Mouse (Mus musculus) lung, adult 2 months (tissue): ENCODE data around the gene Dyrk3.

Source experiments
- CTCF ChIP-seq: fragments of 200-500 bp; IDR thresholded peaks from 2 replicates; pipeline ENCODE4 v1.5.1; 2011; ENCODE audit warnings: mild to moderate bottlenecking, low read length, control low read depth; ENCODE audit not compliant: insufficient read depth
- POLR2A ChIP-seq: fragments of 200-500 bp; IDR thresholded peaks from 2 replicates; pipeline ENCODE4 v1.6.1; 2011; ENCODE audit warnings: low read depth, mild to moderate bottlenecking, control low read depth, low read length, borderline replicate concordance; ENCODE audit errors: extremely low read depth

DNA sequence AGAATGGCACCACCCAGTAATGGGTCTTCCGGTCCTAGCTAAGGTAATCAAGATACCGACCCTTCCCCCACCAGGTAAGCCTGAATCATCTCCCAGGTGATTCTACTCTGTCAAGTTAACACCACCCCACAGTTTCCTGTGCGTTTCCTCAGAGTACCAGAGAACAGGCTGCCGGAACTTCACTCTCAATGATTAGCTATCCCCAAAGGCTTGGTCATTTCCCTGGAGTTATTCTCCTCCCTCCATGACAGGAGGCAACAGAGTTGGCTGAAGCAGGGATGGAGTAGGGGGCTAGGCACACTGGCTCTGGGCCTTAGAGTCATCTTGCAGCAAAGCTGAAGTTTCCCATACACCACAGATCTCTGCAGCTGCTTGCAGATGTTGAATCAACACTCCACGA is 49.7 kb upstream of the Dyrk3 start:
- TF ChIP-seq CTCF = no peak
- no peak for TF ChIP-seq POLR2A
